Mouse (Mus musculus) embryo, embryonic 10 days (tissue): ENCODE measurements around the gene Arhgef9.

Experiments
- DNase-seq: peaks from one replicate; pipeline ENCODE4 v3.0.0-alpha.2; 2015; ENCODE audit warnings: low spot score

Gene Arhgef9

GRCm38 (mm10) chrX:95196104-95196919 lies at the start of gene Arhgef9:
TSS of gene Arhgef9 (minus strand) at chrX:95196856.
- peak; percentile 49 for DNase-seq

- peak; percentile 41 for DNase-seq
Observed at GRCm38 (mm10) chrX:95238896-95239295, 42.2 kb upstream of the Arhgef9 start.

- DNase-seq: no peak
Observed at GRCm38 (mm10) chrX:95195363-95196103, 1.1 kb downstream of the Arhgef9 start.

GRCm38 (mm10) chrX:95175978-95176377 lies 20.7 kb downstream of the Arhgef9 start:
- peak; percentile 37 for DNase-seq

GRCm38 (mm10) chrX:95166317-95166716 lies 30.3 kb downstream of the Arhgef9 start:
- peak; percentile 91 for DNase-seq

GRCm38 (mm10) chrX:95165671-95166127 lies 31.0 kb downstream of the Arhgef9 start:
- peak; percentile 3 for DNase-seq

GRCm38 (mm10) chrX:95164140-95164539 lies 32.5 kb downstream of the Arhgef9 start:
- DNase-seq: no peak

- DNase-seq: no peak
Observed at GRCm38 (mm10) chrX:95163452-95163851, 33.2 kb downstream of the Arhgef9 start.

- no peak for DNase-seq
Observed at GRCm38 (mm10) chrX:95156833-95157386, 39.7 kb downstream of the Arhgef9 start.

GRCm38 (mm10) chrX:95138636-95139035 lies 58.0 kb downstream of the Arhgef9 start:
- no peak for DNase-seq

GRCm38 (mm10) chrX:95133502-95133901 lies 63.2 kb downstream of the Arhgef9 start:
- DNase-seq: no peak

- no peak for DNase-seq
Observed at GRCm38 (mm10) chrX:95132996-95133395, 63.7 kb downstream of the Arhgef9 start.

GRCm38 (mm10) chrX:95131783-95132182 lies 64.9 kb downstream of the Arhgef9 start:
- no peak for DNase-seq

- DNase-seq: no peak
Observed at GRCm38 (mm10) chrX:95123462-95123861, 73.2 kb downstream of the Arhgef9 start.

- no peak for DNase-seq
Observed at GRCm38 (mm10) chrX:95104361-95104760, 92.3 kb downstream of the Arhgef9 start.

- DNase-seq: no peak
Observed at GRCm38 (mm10) chrX:95087674-95088073, 109.0 kb downstream of the Arhgef9 start.

- no peak for DNase-seq
Observed at GRCm38 (mm10) chrX:95077013-95077699, 119.5 kb downstream of the Arhgef9 start.

- DNase-seq: no peak
Observed at GRCm38 (mm10) chrX:95027907-95028306, 168.7 kb downstream of the Arhgef9 start.

- DNase-seq: peak; percentile 86
Observed at GRCm38 (mm10) chrX:95026361-95026892, 170.2 kb downstream of the Arhgef9 start, which contains the start of gene Spin4. TSS of gene Spin4 (minus strand) at chrX:95026682.

- DNase-seq: peak; percentile 22
Observed at GRCm38 (mm10) chrX:95025779-95026360, 170.8 kb downstream of the Arhgef9 start.

GRCm38 (mm10) chrX:95012033-95012432 lies 184.6 kb downstream of the Arhgef9 start:
- peak; percentile 50 for DNase-seq
